Mouse (Mus musculus): ENCODE data around the gene Procr. TPM values are rescaled to one million over a fixed set of nuclear protein-coding genes. Genes with fewer than 3 reads are reported as not detected.

Procr gene
- polyA plus RNA-seq, 1 experiment from 2014 or later = 13.0 TPM

GRCm38 (mm10) chr2:155792899-155793298 is 42.0 kb downstream of the Procr start:
- no peaks in the 10 kb centered on the region for H3K4me1 ChIP-seq (ENCODE audit: insufficient read depth, low read length)

GRCm38 (mm10) chr2:155794674-155795445 is 43.9 kb downstream of the Procr start:
- Histone ChIP-seq H3K4me1 (ENCODE audit: insufficient read depth, low read length) (no peaks in the 10 kb centered on the region), H3K9ac (replicated peaks; ENCODE audit: low read length) (no peak overlapping the region), H3K27me3 (ENCODE audit: insufficient read depth, low read length) (no peaks in the 10 kb centered on the region), H3K4me3 (ENCODE audit: low read length) (no peak overlapping the region), H3K4me2 (replicated peaks; ENCODE audit: low read depth, low read length) (no peak overlapping the region), H3K27ac (ENCODE audit: low read length) (no peak overlapping the region), H3K9me3 (ENCODE audit: low read length) (no peaks in the 10 kb centered on the region), H3K36me3 (ENCODE audit: insufficient read depth, low read length) (no peaks in the 10 kb centered on the region)
- WGBS = 84% methylated on average over 12 of the region's 12 CpGs
- no peak for ATAC-seq (ENCODE audit: low FRiP score, low TSS enrichment)

More at GRCm38 (mm10) chr2:155792899-155793298, 42.0 kb downstream of the Procr start:
- H3K9me3 ChIP-seq (ENCODE audit: low read length) = no peaks in the 10 kb centered on the region
- H3K9ac ChIP-seq (replicated peaks; ENCODE audit: low read length) = no peak overlapping the region
- ATAC-seq (ENCODE audit: low FRiP score, low TSS enrichment) = no peak
- 0 out of 2 replicates have a peak overlapping the region, but pooled peaks have one; percentile 12 for H3K4me2 ChIP-seq (replicated peaks; ENCODE audit: low read depth, low read length)
- H3K36me3 ChIP-seq (ENCODE audit: insufficient read depth, low read length) = no peaks in the 10 kb centered on the region
- H3K4me3 ChIP-seq (ENCODE audit: low read length) = no peak overlapping the region
- 25% methylated on average over 12 of the region's 12 CpGs for WGBS
- no peaks in the 10 kb centered on the region for H3K27me3 ChIP-seq (ENCODE audit: insufficient read depth, low read length)
- H3K27ac ChIP-seq (ENCODE audit: low read length) = no peak overlapping the region

GRCm38 (mm10) chr2:155798613-155799012 is 47.7 kb downstream of the Procr start:
- Histone ChIP-seq H3K27ac (ENCODE audit: low read length) (no peak overlapping the region), H3K27me3 (ENCODE audit: insufficient read depth, low read length) (no peaks in the 10 kb centered on the region), H3K9ac (replicated peaks; ENCODE audit: low read length) (no peak overlapping the region), H3K9me3 (ENCODE audit: low read length) (peaks cover 3% of the 10 kb centered on the region; the same call in 1 of the 2 replicates), H3K4me2 (replicated peaks; ENCODE audit: low read depth, low read length) (no peak overlapping the region), H3K36me3 (ENCODE audit: insufficient read depth, low read length) (no peaks in the 10 kb centered on the region), H3K4me1 (ENCODE audit: insufficient read depth, low read length) (no peaks in the 10 kb centered on the region), H3K4me3 (ENCODE audit: low read length) (no peak overlapping the region)
- no peak for ATAC-seq (ENCODE audit: low FRiP score, low TSS enrichment)
- WGBS = 61% methylated on average over 3 of the region's 3 CpGs

- Histone ChIP-seq H3K36me3 (ENCODE audit: insufficient read depth, low read length) (no peaks in the 10 kb centered on the region), H3K9ac (replicated peaks; ENCODE audit: low read length) (no peak overlapping the region), H3K9me3 (ENCODE audit: low read length) (peaks cover 3% of the 10 kb centered on the region; the same call in 1 of the 2 replicates), H3K4me3 (ENCODE audit: low read length) (no peak overlapping the region), H3K27me3 (ENCODE audit: insufficient read depth, low read length) (no peaks in the 10 kb centered on the region), H3K27ac (ENCODE audit: low read length) (no peak overlapping the region), H3K4me1 (ENCODE audit: insufficient read depth, low read length) (no peaks in the 10 kb centered on the region), H3K4me2 (replicated peaks; ENCODE audit: low read depth, low read length) (no peak overlapping the region)
- ATAC-seq (ENCODE audit: low FRiP score, low TSS enrichment) = no peak
- 62% methylated on average over 3 of the region's 3 CpGs for WGBS
Measured at GRCm38 (mm10) chr2:155802761-155803160, 51.8 kb downstream of the Procr start.

GRCm38 (mm10) chr2:155804053-155804452 is 53.1 kb downstream of the Procr start:
- no peak for ATAC-seq (ENCODE audit: low FRiP score, low TSS enrichment)
- no peaks in the 10 kb centered on the region for H3K36me3 ChIP-seq (ENCODE audit: insufficient read depth, low read length)
- peaks cover 3% of the 10 kb centered on the region; the same call in 1 of the 2 replicates for H3K9me3 ChIP-seq (ENCODE audit: low read length)
- no peak overlapping the region for H3K27ac ChIP-seq (ENCODE audit: low read length)
- no peaks in the 10 kb centered on the region for H3K27me3 ChIP-seq (ENCODE audit: insufficient read depth, low read length)
- no peaks in the 10 kb centered on the region for H3K4me1 ChIP-seq (ENCODE audit: insufficient read depth, low read length)
- H3K9ac ChIP-seq (replicated peaks; ENCODE audit: low read length) = no peak overlapping the region
- WGBS = 73% methylated on average over 5 of the region's 5 CpGs
- H3K4me2 ChIP-seq (replicated peaks; ENCODE audit: low read depth, low read length) = no peak overlapping the region
- no peak overlapping the region for H3K4me3 ChIP-seq (ENCODE audit: low read length)

Other genes starting within 250 kb of the Procr start
- gene Acss2, start 233.2 kb upstream of the Procr start, polyA plus RNA-seq (2015; fragmentation: Nextera tagmentation; extraction: Ambion mirVana) = 14.7 and 16.0 TPM in 2 replicates
- gene Ggt7, start 232.9 kb upstream of the Procr start, polyA plus RNA-seq (2015; fragmentation: Nextera tagmentation; extraction: Ambion mirVana) = 3.7 and 3.9 TPM in 2 replicates
- 65.2 and 71.3 TPM in 2 replicates for gene Gss, start 158.3 kb upstream of the Procr start, polyA plus RNA-seq (2015; fragmentation: Nextera tagmentation; extraction: Ambion mirVana)
- gene Myh7b, start 139.9 kb upstream of the Procr start, polyA plus RNA-seq (2015; fragmentation: Nextera tagmentation; extraction: Ambion mirVana) = 0.56 and 1.7 TPM in 2 replicates
- 135 and 143 TPM in 2 replicates for gene Trpc4ap, start 58.7 kb upstream of the Procr start, polyA plus RNA-seq (2015; fragmentation: Nextera tagmentation; extraction: Ambion mirVana)
- gene Edem2, start 21.6 kb upstream of the Procr start, polyA plus RNA-seq (2015; fragmentation: Nextera tagmentation; extraction: Ambion mirVana) = 43.2 and 44.8 TPM in 2 replicates
- not detected in 2 replicates for gene Gm17581, start 15.3 kb upstream of the Procr start, polyA plus RNA-seq (2015; fragmentation: Nextera tagmentation; extraction: Ambion mirVana)
- gene Mmp24, start 24.2 kb downstream of the Procr start, polyA plus RNA-seq (2015; fragmentation: Nextera tagmentation; extraction: Ambion mirVana) = 0.07 and 0.09 TPM in 2 replicates
- gene BC029722, start 68.3 kb downstream of the Procr start, polyA plus RNA-seq (2015; fragmentation: Nextera tagmentation; extraction: Ambion mirVana) = 18.9 and 20.0 TPM in 2 replicates
- gene Eif6, start 75.8 kb downstream of the Procr start, polyA plus RNA-seq (2015; fragmentation: Nextera tagmentation; extraction: Ambion mirVana) = 216 and 233 TPM in 2 replicates
- 0.18 and 0.21 TPM in 2 replicates for gene Fam83c, start 83.7 kb downstream of the Procr start, polyA plus RNA-seq (2015; fragmentation: Nextera tagmentation; extraction: Ambion mirVana)
- 84.1 and 94.3 TPM in 2 replicates for gene Uqcc1, start 179.2 kb downstream of the Procr start, polyA plus RNA-seq (2015; fragmentation: Nextera tagmentation; extraction: Ambion mirVana)
- not detected in 2 replicates for gene Gm15557, start 189.6 kb downstream of the Procr start, polyA plus RNA-seq (2015; fragmentation: Nextera tagmentation; extraction: Ambion mirVana)
- 0.64 and 1.3 TPM in 2 replicates for gene Gdf5, start 194.2 kb downstream of the Procr start, polyA plus RNA-seq (2015; fragmentation: Nextera tagmentation; extraction: Ambion mirVana)
- 18.1 and 19.8 TPM in 2 replicates for gene Cep250, start 205.3 kb downstream of the Procr start, polyA plus RNA-seq (2015; fragmentation: Nextera tagmentation; extraction: Ambion mirVana)

All from kidney, embryonic 16.5 days (tissue).